Mouse (Mus musculus) MEL (cell line): ENCODE data around the gene Foxo6. TPM values are rescaled to one million over a fixed set of nuclear protein-coding genes. Genes with fewer than 3 reads are reported as not detected.

Source experiments
- DNase-seq: peaks from one replicate; pipeline ENCODE4 v3.0.0; 2011; ENCODE audit warnings: low read depth, low spot score
- H3K27ac ChIP-seq: 2 replicates; pipeline ENCODE4 v1.5.1; 2012; ENCODE audit warnings: low read depth, mild to moderate bottlenecking, control low read depth, low read length, moderate library complexity; ENCODE audit not compliant: control insufficient read depth
- H3K27me3 ChIP-seq, 2 experiments: fragments of 150-350 bp in 1 of 2; sonication (generic) in 1 of 2; 2 replicates each; pipeline ENCODE4 v1.6.1; 2012; ENCODE audit warnings: low read length in 2 of 2, mild to moderate bottlenecking in 2 of 2, improper control_type of control experiment in 1 of 2, moderate library complexity in 1 of 2; ENCODE audit not compliant: insufficient read depth in 2 of 2, control insufficient read depth in 1 of 2
- H3K36me3 ChIP-seq, 2 experiments: 2 replicates each; pipeline ENCODE4 v1.6.1; 2012 to 2014; ENCODE audit warnings: low read length in 2 of 2, improper control_type of control experiment in 1 of 2, inconsistent platforms in 1 of 2, mild to moderate bottlenecking in 1 of 2; ENCODE audit not compliant: insufficient read depth in 2 of 2, control insufficient read depth in 1 of 2
- H3K4me1 ChIP-seq, 2 experiments: fragments of 150-350 bp in 1 of 2; sonication (generic) in 1 of 2; 2 replicates each; pipeline ENCODE4 v1.6.1; 2012; ENCODE audit warnings: low read length in 2 of 2, improper control_type of control experiment in 1 of 2, mild to moderate bottlenecking in 1 of 2; ENCODE audit not compliant: insufficient read depth in 2 of 2, control insufficient read depth in 1 of 2
- H3K4me3 ChIP-seq, 2 experiments: fragments of 150-350 bp in 1 of 2; sonication (generic) in 1 of 2; 2 replicates each; pipeline ENCODE4 v1.5.1; 2012; ENCODE audit warnings: low read depth in 2 of 2, low read length in 2 of 2, mild to moderate bottlenecking in 2 of 2, moderate library complexity in 2 of 2, control low read depth in 1 of 2, improper control_type of control experiment in 1 of 2; ENCODE audit not compliant: control insufficient read depth in 1 of 2, insufficient read depth in 1 of 2
- H3K79me2 ChIP-seq: 2 replicates; pipeline ENCODE4 v1.6.1; 2012; ENCODE audit warnings: mild to moderate bottlenecking, low read length, moderate library complexity; ENCODE audit not compliant: control insufficient read depth, poor library complexity, insufficient read depth
- H3K9ac ChIP-seq: 2 replicates; pipeline ENCODE4 v1.6.1; 2012; ENCODE audit warnings: low read depth, mild to moderate bottlenecking, control low read depth, low read length, moderate library complexity; ENCODE audit not compliant: control insufficient read depth, poor library complexity, severe bottlenecking
- H3K9me3 ChIP-seq: fragments of 150-350 bp; sonication (generic); replicated peaks from 2 replicates; pipeline ENCODE4 v1.6.1; 2012; ENCODE audit warnings: mild to moderate bottlenecking, low read length, improper control_type of control experiment, moderate library complexity; ENCODE audit not compliant: insufficient read depth
- BHLHE40 ChIP-seq: IDR thresholded peaks from 2 replicates; pipeline ENCODE4 v1.6.1; 2012; ENCODE audit warnings: low read depth, mild to moderate bottlenecking, inconsistent platforms, low read length, improper control_type of control experiment, borderline replicate concordance
- CHD1 ChIP-seq: IDR thresholded peaks from 2 replicates; pipeline ENCODE4 v1.6.1; 2012; ENCODE audit warnings: low read depth, mild to moderate bottlenecking, inconsistent platforms, low read length, improper control_type of control experiment
- ELF1 ChIP-seq: IDR thresholded peaks from 2 replicates; pipeline ENCODE4 v1.6.1; 2014; ENCODE audit warnings: low read depth, mild to moderate bottlenecking, inconsistent platforms, low read length, improper control_type of control experiment, moderate library complexity
- EP300 ChIP-seq, 2 experiments: IDR thresholded peaks; 2 replicates each; pipeline ENCODE4 v1.6.1; 2011; ENCODE audit warnings: improper control_type of control experiment in 2 of 2, low read length in 2 of 2, low read depth in 1 of 2, mild to moderate bottlenecking in 1 of 2
- GATA1 ChIP-seq: IDR thresholded peaks from 2 replicates; pipeline ENCODE4 v1.6.1; 2011; ENCODE audit warnings: low read depth, low read length, improper control_type of control experiment
- KAT2A ChIP-seq: conservative IDR thresholded peaks from 2 replicates; pipeline ENCODE4 v1.6.1; 2012; ENCODE audit warnings: low read depth, low read length, improper control_type of control experiment, inconsistent platforms
- MEF2A ChIP-seq: IDR thresholded peaks from 2 replicates; pipeline ENCODE4 v1.6.1; 2014; ENCODE audit warnings: low read depth, mild to moderate bottlenecking, inconsistent platforms, low read length, improper control_type of control experiment; ENCODE audit not compliant: poor library complexity, insufficient replicate concordance, severe bottlenecking; ENCODE audit errors: extremely low read depth
- MXI1 ChIP-seq: IDR thresholded peaks from 2 replicates; pipeline ENCODE4 v1.6.1; 2011; ENCODE audit warnings: mild to moderate bottlenecking, low read depth, low read length, improper control_type of control experiment
- MYB ChIP-seq: IDR thresholded peaks from 2 replicates; pipeline ENCODE4 v1.6.1; 2011; ENCODE audit warnings: mild to moderate bottlenecking, low read depth, low read length, improper control_type of control experiment
- NELFE ChIP-seq: IDR thresholded peaks from 2 replicates; pipeline ENCODE4 v1.6.1; 2011; ENCODE audit warnings: low read depth, low read length, improper control_type of control experiment
- NRF1 ChIP-seq: IDR thresholded peaks from 2 replicates; pipeline ENCODE4 v1.6.1; 2014; ENCODE audit warnings: low read depth, mild to moderate bottlenecking, inconsistent platforms, low read length, improper control_type of control experiment, moderate library complexity; ENCODE audit not compliant: poor library complexity, insufficient read depth, severe bottlenecking
- POLR2A ChIP-seq, 2 experiments: IDR thresholded peaks; 2 replicates each; pipeline ENCODE4 v1.6.1; 2011 to 2012; ENCODE audit warnings: low read length in 2 of 2, mild to moderate bottlenecking in 2 of 2, control low read depth in 1 of 2, improper control_type of control experiment in 1 of 2, low read depth in 1 of 2, moderate library complexity in 1 of 2; ENCODE audit not compliant: control insufficient read depth in 1 of 2, insufficient read depth in 1 of 2, poor library complexity in 1 of 2
- POLR2AphosphoS2 ChIP-seq: IDR thresholded peaks from 2 replicates; pipeline ENCODE4 v1.6.1; 2011; ENCODE audit warnings: low read length, improper control_type of control experiment
- RAD21 ChIP-seq: IDR thresholded peaks from 2 replicates; pipeline ENCODE4 v1.6.1; 2011; ENCODE audit warnings: mild to moderate bottlenecking, low read depth, low read length, improper control_type of control experiment
- SMC3 ChIP-seq: IDR thresholded peaks from 2 replicates; pipeline ENCODE4 v1.6.1; 2011; ENCODE audit warnings: low read depth, low read length, improper control_type of control experiment
- UBTF ChIP-seq: IDR thresholded peaks from 2 replicates; pipeline ENCODE4 v1.6.1; 2012; ENCODE audit warnings: low read depth, mild to moderate bottlenecking, inconsistent platforms, low read length, improper control_type of control experiment, moderate library complexity, borderline replicate concordance; ENCODE audit not compliant: insufficient read depth
- USF1 ChIP-seq: IDR thresholded peaks from 2 replicates; pipeline ENCODE4 v1.6.1; 2014; ENCODE audit warnings: low read depth, mild to moderate bottlenecking, inconsistent platforms, low read length, improper control_type of control experiment, moderate library complexity
- USF2 ChIP-seq, 2 experiments: IDR thresholded peaks; 2 replicates each; pipeline ENCODE4 v1.6.1; 2011 to 2012; ENCODE audit warnings: improper control_type of control experiment in 2 of 2, low read length in 2 of 2, borderline replicate concordance in 1 of 2, inconsistent platforms in 1 of 2, low read depth in 1 of 2, mild to moderate bottlenecking in 1 of 2; ENCODE audit not compliant: insufficient read depth in 1 of 2
- ZC3H11A ChIP-seq: IDR thresholded peaks from 2 replicates; pipeline ENCODE4 v1.6.1; 2012; ENCODE audit warnings: low read depth, mild to moderate bottlenecking, inconsistent platforms, low read length, improper control_type of control experiment
- ZMIZ1 ChIP-seq: IDR thresholded peaks from 2 replicates; pipeline ENCODE4 v1.6.1; 2012; ENCODE audit warnings: low read depth, mild to moderate bottlenecking, inconsistent platforms, low read length, improper control_type of control experiment, moderate library complexity
- polyA plus RNA-seq, 2 experiments: library from polyadenylated mRNA; stranded (reverse) in 1 of 2; unstranded in 1 of 2; fragments of >175 nt in 1 of 2; fragments of >200 nt in 1 of 2; gene quantifications; 2 replicates each; pipeline versions ENCODE4 v1.2.1 to v1.2.4; 2012; ENCODE audit warnings: low replicate concordance in 2 of 2, low read depth in 1 of 2; ENCODE audit not compliant: insufficient read length in 2 of 2, insufficient read depth in 1 of 2, missing spikeins in 1 of 2
- total RNA-seq: library from RNA; depleted of rRNA; stranded (reverse); fragments of 300-350 nt; gene quantifications from 2 replicates; pipeline ENCODE4 v1.2.3, GENCODE M21; 2012

The Foxo6 gene
- total and polyA plus RNA-seq, 3 experiments, result 0.31 to 3.4 TPM; not detected in 1

- H3K4me1 ChIP-seq, result no peaks in the 10 kb centered on the region
- no peaks in the 10 kb centered on the region for H3K36me3 ChIP-seq
- no peaks in the 10 kb centered on the region for H3K9me3 ChIP-seq
- H3K9ac ChIP-seq, result no peak overlapping the region
- no peaks in the 10 kb centered on the region for H3K27me3 ChIP-seq
- no peak overlapping the region for H3K27ac ChIP-seq
- no peak for TF ChIP-seq ZC3H11A
- no peak for TF ChIP-seq USF1
- no peak for TF ChIP-seq MYB
- no peaks in the 10 kb centered on the region for H3K79me2 ChIP-seq
- no peak overlapping the region for H3K4me3 ChIP-seq
- DNase-seq, result no peak
These were observed 17.7 kb downstream of the Foxo6 start for GRCm38 (mm10) chr4:120269426-120269825.

DNA sequence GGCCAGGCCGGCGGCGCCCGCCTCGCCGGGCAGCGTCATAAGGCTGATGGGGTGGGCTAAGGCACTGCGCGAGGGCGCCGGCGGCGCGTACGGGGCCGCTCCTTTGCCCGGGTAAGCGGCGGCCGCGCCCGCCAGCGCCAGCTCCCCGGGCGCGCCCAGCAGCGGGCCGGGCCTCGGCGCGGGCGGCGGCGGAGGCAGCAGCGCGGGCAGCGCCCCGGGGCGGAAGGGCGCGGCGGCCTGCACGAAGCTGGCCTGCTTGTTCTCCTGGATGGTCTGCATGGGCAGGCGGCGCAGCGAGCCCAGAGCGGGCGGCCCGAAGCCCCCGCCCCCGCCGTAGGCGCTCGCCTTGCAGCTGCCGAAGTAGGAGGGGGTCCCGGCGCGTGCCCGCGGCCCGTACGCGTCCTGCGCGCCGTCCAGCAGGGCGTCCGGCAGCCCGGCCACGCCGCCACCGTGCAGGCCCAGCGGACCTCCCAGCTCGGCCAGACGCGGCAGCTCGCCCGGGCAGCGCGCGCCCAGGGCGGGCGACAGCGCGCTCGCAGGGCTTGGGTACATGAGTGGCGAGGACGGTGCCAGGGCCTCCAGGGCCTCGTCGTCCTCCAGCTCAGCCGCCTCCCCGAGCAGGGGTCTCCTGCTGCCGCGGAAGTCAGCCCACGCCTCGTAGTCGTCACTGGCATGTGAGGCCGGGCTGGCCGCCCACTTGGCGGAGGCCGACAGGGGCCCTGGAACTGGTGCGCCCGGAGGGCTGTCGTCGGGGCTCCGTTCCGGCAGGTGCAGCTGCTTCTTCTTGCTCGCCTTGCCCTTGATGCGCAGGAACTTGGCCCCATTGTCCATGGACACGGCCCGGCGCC is 18.7 kb downstream of the Foxo6 start:
- Histone ChIP-seq H3K9ac (no peak overlapping the region), H3K27me3 (no peaks in the 10 kb centered on the region), H3K4me1 (no peaks in the 10 kb centered on the region), H3K27ac (no peak overlapping the region), H3K36me3 (no peaks in the 10 kb centered on the region), H3K79me2 (no peaks in the 10 kb centered on the region), H3K9me3 (no peaks in the 10 kb centered on the region), H3K4me3 (no peak overlapping the region)
- TF ChIP-seq EP300 (IDR thresholded peaks at IDR 0.05; ENCODE audit: low read depth in 1 of 2, low read length in 2 of 2), result no peak
- TF ChIP-seq ELF1, result no peak
- no peak for TF ChIP-seq MEF2A
- TF ChIP-seq POLR2AphosphoS2, result no peak
- no peak for TF ChIP-seq KAT2A
- no peak for DNase-seq

- H3K27ac ChIP-seq, result no peak overlapping the region
- H3K79me2 ChIP-seq, result no peaks in the 10 kb centered on the region
- H3K4me1 ChIP-seq, result no peaks in the 10 kb centered on the region
- no peak overlapping the region for H3K9ac ChIP-seq
- no peaks in the 10 kb centered on the region for H3K9me3 ChIP-seq
- no peaks in the 10 kb centered on the region for H3K36me3 ChIP-seq
- DNase-seq, result no peak
- no peak overlapping the region for H3K4me3 ChIP-seq
- H3K27me3 ChIP-seq, result no peaks in the 10 kb centered on the region
- TF ChIP-seq CHD1 (no peak), POLR2A (IDR thresholded peaks at IDR 0.05; ENCODE audit: control insufficient read depth in 1 of 2, insufficient read depth in 1 of 2, low read depth in 1 of 2, low read length in 2 of 2, poor library complexity in 1 of 2) (no peak), SMC3 (no peak), POLR2AphosphoS2 (no peak), RAD21 (no peak), GATA1 (no peak), UBTF (no peak), ZMIZ1 (no peak), MXI1 (no peak), USF2 (IDR thresholded peaks at IDR 0.05; ENCODE audit: borderline replicate concordance in 1 of 2, insufficient read depth in 1 of 2, low read depth in 1 of 2, low read length in 2 of 2) (no peak), BHLHE40 (no peak), NELFE (no peak), MEF2A (no peak), NRF1 (no peak)
These were observed 19.5 kb downstream of the Foxo6 start for GRCm38 (mm10) chr4:120267683-120268082.
